Mouse (Mus musculus) heart, embryonic 12.5 days (tissue): ENCODE data around the gene Atp6v0d1. TPM values are rescaled to one million over a fixed set of nuclear protein-coding genes. Genes with fewer than 3 reads are reported as not detected.

ENCODE experiments used
- ATAC-seq: fragments of 200-750 bp; cut with Nextera tagmentation; 2 replicates; pipeline ENCODE4 v1.8.0; 2017; ENCODE audit warnings: moderate TSS enrichment, moderate library complexity; ENCODE audit not compliant: insufficient number of reproducible peaks, low FRiP score
- H3K27ac ChIP-seq: fragments of 300-500 bp; sonication (generic); 2 replicates; pipeline ENCODE4 v1.5.1; 2016; ENCODE audit warnings: mild to moderate bottlenecking, moderate library complexity; ENCODE audit not compliant: poor library complexity, severe bottlenecking
- H3K27me3 ChIP-seq: fragments of 300-500 bp; sonication (generic); replicated peaks from 2 replicates; pipeline ENCODE4 v1.6.1; 2016; ENCODE audit warnings: mild to moderate bottlenecking, moderate library complexity
- H3K36me3 ChIP-seq: fragments of 300-500 bp; sonication (generic); 2 replicates; pipeline ENCODE4 v1.6.1; 2016; ENCODE audit warnings: mild to moderate bottlenecking, moderate library complexity
- H3K4me1 ChIP-seq: fragments of 300-500 bp; sonication (generic); replicated peaks from 2 replicates; pipeline ENCODE4 v1.6.1; 2016; ENCODE audit warnings: mild to moderate bottlenecking
- H3K4me2 ChIP-seq: fragments of 300-500 bp; sonication (generic); 2 replicates; pipeline ENCODE4 v1.6.1; 2016; ENCODE audit warnings: mild to moderate bottlenecking, moderate library complexity
- H3K4me3 ChIP-seq: fragments of 300-500 bp; sonication (generic); 2 replicates; pipeline ENCODE4 v1.5.1; 2016; ENCODE audit warnings: mild to moderate bottlenecking
- H3K9ac ChIP-seq: fragments of 300-500 bp; sonication (generic); 2 replicates; pipeline ENCODE4 v1.6.1; 2016; ENCODE audit warnings: mild to moderate bottlenecking, moderate library complexity
- H3K9me3 ChIP-seq: fragments of 300-500 bp; sonication (generic); replicated peaks from 2 replicates; pipeline ENCODE4 v1.6.1; 2016; ENCODE audit warnings: mild to moderate bottlenecking, moderate library complexity
- WGBS: fragments of 180-500 bp; shearing (Covaris S2); methylation state at CpG from one replicate; pipeline ENCODE4 v1.1.7; 2016; 5-methylcytosine and 5-hydroxymethylcytosine counted together
- polyA plus RNA-seq: library from polyadenylated mRNA; unstranded; fragments of >200 nt; fragmentation: Nextera tagmentation; extraction: Ambion mirVana; gene quantifications from 2 replicates; pipeline ENCODE4 v1.2.1, GENCODE M21; 2016

Gene Atp6v0d1
- polyA plus RNA-seq, 1 experiment from 2014 or later, result 51.4 TPM

- Histone ChIP-seq H3K36me3 (peaks cover 20% of the 10 kb centered on the region), H3K4me3 (peak overlapping the region; percentile 60; the same call in 1 of the 2 replicates), H3K27ac (no peak overlapping the region), H3K9me3 (no peaks in the 10 kb centered on the region), H3K27me3 (peaks cover 39% of the 10 kb centered on the region), H3K4me1 (peaks cover 51% of the 10 kb centered on the region), H3K9ac (no peak overlapping the region), H3K4me2 (peak overlapping the region; percentile 96)
- ATAC-seq, result no peak
- 3% methylated on average over 2 of the region's 2 CpGs for WGBS
Observed at GRCm38 (mm10) chr8:105519591-105519990, 46.3 kb downstream of the Atp6v0d1 start.

- H3K27me3 ChIP-seq, result peaks cover 39% of the 10 kb centered on the region
- peak within 1 kb of the TSS; percentile 60 for H3K4me3 ChIP-seq
- H3K27ac ChIP-seq, result no peak within 1 kb of the TSS
- H3K36me3 ChIP-seq, result peaks cover 14% of the 10 kb centered on the region
- peak; percentile 54 for ATAC-seq
- peaks cover 51% of the 10 kb centered on the region for H3K4me1 ChIP-seq
- no peaks in the 10 kb centered on the region for H3K9me3 ChIP-seq
- under 1% methylated on average over 62 of the region's 68 CpGs for WGBS
- H3K9ac ChIP-seq, result peak within 1 kb of the TSS; percentile 74
- H3K4me2 ChIP-seq, result peak within 1 kb of the TSS; percentile 96
Observed at GRCm38 (mm10) chr8:105518436-105519313, 47.2 kb downstream of the Atp6v0d1 start, which contains the start of gene Hsd11b2. Hsd11b2 (plus strand) TSS chr8:105518755.

DNA sequence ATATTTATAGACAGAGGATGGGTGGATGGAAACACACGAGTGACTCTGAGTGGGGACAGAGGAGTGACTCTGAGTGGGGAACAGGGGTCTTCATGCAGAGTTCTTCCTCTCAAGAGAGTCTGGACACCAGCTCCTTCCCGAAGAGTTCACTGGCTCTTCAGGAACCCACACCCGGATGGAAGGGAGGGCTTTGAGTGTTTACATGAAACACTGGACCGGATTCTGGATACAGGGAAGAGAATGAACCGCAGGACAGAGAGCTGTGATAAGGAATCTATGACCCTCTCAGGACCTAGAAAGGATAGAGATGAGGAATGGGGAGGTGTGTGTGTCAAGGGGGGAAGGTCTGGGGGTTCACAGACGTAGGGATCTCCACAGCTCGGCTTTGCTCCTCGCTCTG, 48.5 kb downstream of the Atp6v0d1 start:
- Histone ChIP-seq H3K9me3 (no peaks in the 10 kb centered on the region), H3K27ac (no peak overlapping the region), H3K4me3 (no peak overlapping the region), H3K4me1 (peaks cover 51% of the 10 kb centered on the region), H3K4me2 (0 out of 2 replicates have a peak overlapping the region, but pooled peaks have one; percentile 5), H3K36me3 (peaks cover 6% of the 10 kb centered on the region; the same call in 1 of the 2 replicates), H3K9ac (no peak overlapping the region), H3K27me3 (peaks cover 39% of the 10 kb centered on the region)
- no peak for ATAC-seq
- WGBS, result 36% methylated on average over 8 of the region's 8 CpGs

DNA sequence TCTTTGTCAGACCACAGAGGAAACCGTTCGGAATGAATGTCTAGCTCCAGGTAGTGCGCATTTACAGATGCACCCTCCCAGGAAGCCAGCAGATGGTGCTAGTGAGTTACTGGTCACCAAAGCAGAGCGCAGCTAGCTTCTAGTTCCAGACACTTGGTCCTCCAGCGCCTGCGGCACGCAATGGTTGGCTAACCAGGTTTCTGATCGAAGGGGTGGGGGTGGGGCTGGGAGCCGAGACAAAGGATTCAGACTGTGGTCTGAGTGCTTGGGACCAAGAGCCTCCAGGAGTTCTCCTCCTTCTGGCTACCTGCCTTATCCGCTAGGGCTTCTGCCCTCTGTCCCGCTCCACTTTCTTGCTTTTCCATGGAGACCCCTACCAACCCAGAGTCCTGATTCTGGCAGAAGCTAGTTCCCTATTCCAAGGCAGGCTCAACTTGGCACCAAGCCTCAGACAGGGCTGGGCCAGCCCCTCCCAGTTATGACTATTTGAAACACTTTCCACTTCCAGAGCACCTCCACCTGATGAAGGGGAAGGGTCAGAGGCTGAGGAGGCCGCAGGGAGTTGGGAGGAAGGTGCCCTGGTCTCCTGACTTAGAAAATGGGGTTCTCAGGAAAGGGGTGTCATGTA, 49.7 kb downstream of the Atp6v0d1 start:
- Histone ChIP-seq H3K9me3 (no peaks in the 10 kb centered on the region), H3K4me1 (peaks cover 41% of the 10 kb centered on the region), H3K4me3 (no peak overlapping the region), H3K27ac (no peak overlapping the region), H3K36me3 (no peaks in the 10 kb centered on the region), H3K4me2 (peak overlapping the region; percentile 50), H3K27me3 (peaks cover 39% of the 10 kb centered on the region), H3K9ac (no peak overlapping the region)
- 0 out of 2 replicates have a peak, but pooled peaks have one; percentile 7 for ATAC-seq
- WGBS, result 13% methylated on average over 12 of the region's 12 CpGs

DNA sequence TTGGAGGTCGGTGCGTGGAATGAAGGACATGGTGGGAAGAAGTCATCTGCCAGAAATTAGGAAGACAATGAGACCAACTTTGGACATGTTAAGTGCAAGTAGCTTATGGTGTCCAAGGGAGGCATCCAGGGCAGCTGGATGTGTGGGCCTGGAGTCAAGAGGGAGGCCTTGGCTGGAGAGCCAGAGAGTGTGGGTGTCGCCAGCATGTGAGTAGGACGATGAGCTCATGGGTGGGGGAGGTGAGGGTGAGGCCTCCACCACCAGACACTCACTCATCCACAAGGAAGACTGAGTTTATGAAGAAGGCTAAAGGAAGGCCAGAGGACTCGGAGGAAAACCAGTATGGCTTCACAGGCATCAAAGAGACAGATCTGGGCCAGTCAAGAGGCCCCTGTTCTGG, 51.2 kb downstream of the Atp6v0d1 start:
- peaks cover 31% of the 10 kb centered on the region for H3K27me3 ChIP-seq
- no peaks in the 10 kb centered on the region for H3K36me3 ChIP-seq
- WGBS, result 56% methylated on average over 5 of the region's 5 CpGs
- H3K9me3 ChIP-seq, result no peaks in the 10 kb centered on the region
- no peak overlapping the region for H3K27ac ChIP-seq
- H3K9ac ChIP-seq, result no peak overlapping the region
- ATAC-seq, result no peak
- peaks cover 36% of the 10 kb centered on the region for H3K4me1 ChIP-seq
- no peak overlapping the region for H3K4me3 ChIP-seq
- no peak overlapping the region for H3K4me2 ChIP-seq

- Histone ChIP-seq H3K27ac (no peak overlapping the region), H3K4me2 (no peak overlapping the region), H3K36me3 (no peaks in the 10 kb centered on the region), H3K9ac (no peak overlapping the region), H3K9me3 (no peaks in the 10 kb centered on the region), H3K4me3 (no peak overlapping the region), H3K27me3 (peaks cover 27% of the 10 kb centered on the region), H3K4me1 (peaks cover 33% of the 10 kb centered on the region)
- 77% methylated on average over 6 of the region's 6 CpGs for WGBS
- ATAC-seq, result no peak
Observed at GRCm38 (mm10) chr8:105514194-105514593, 51.7 kb downstream of the Atp6v0d1 start.

DNA sequence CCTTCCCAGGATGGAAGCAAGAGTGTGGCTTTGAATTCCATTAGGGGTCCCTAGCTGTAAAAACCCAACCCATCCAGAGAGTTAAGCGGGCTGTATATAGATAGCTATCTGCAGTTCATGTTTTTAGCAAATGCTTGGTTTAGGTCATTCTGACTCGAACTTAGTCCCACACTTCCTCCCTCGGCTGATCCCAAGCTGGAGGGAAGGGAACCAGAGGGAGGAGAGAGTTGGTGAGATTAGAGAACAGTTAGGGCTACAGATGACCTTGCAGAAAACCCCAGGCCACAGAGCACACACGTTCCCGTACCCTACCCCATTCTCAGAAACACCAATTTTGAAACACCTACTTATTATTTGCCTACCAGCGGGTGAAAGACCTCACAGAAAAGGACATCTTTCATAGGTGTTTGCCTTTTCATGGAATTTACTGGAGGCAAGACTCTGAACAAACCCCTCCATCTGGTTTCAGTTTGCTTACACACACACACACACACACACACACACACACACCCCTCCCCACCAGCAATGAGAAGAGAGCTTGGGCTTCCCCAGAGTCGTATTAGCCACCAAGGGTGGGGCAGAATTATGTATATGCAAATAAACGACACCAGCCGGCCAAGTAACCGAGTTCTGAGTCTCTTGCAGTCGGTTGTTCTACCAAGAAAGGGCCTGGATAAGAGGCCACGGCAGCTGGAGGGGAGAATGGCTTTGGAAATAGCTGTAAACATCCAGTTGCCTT, 55.7 kb downstream of the Atp6v0d1 start:
- no peak for ATAC-seq
- no peak overlapping the region for H3K27ac ChIP-seq
- H3K9me3 ChIP-seq, result no peaks in the 10 kb centered on the region
- no peaks in the 10 kb centered on the region for H3K36me3 ChIP-seq
- H3K27me3 ChIP-seq, result no peaks in the 10 kb centered on the region
- H3K9ac ChIP-seq, result no peak overlapping the region
- no peak overlapping the region for H3K4me2 ChIP-seq
- no peak overlapping the region for H3K4me3 ChIP-seq
- peaks cover 17% of the 10 kb centered on the region for H3K4me1 ChIP-seq
- WGBS, result 36% methylated on average over 12 of the region's 12 CpGs

- no peak for ATAC-seq
- 76% methylated on average over 1 of the region's 2 CpGs for WGBS
Observed at GRCm38 (mm10) chr8:105508758-105509157, 57.1 kb downstream of the Atp6v0d1 start.

GRCm38 (mm10) chr8:105506977-105507376, 58.9 kb downstream of the Atp6v0d1 start:
- H3K9ac ChIP-seq, result no peak overlapping the region
- H3K27ac ChIP-seq, result no peak overlapping the region
- no peak for ATAC-seq

More at GRCm38 (mm10) chr8:105508758-105509157, 57.1 kb downstream of the Atp6v0d1 start:
- H3K27me3 ChIP-seq, result no peaks in the 10 kb centered on the region
- 0 out of 2 replicates have a peak overlapping the region, but pooled peaks have one; percentile 6 for H3K4me2 ChIP-seq
- H3K9ac ChIP-seq, result no peak overlapping the region
- no peaks in the 10 kb centered on the region for H3K36me3 ChIP-seq
- no peak overlapping the region for H3K27ac ChIP-seq
- no peaks in the 10 kb centered on the region for H3K9me3 ChIP-seq
- no peak overlapping the region for H3K4me3 ChIP-seq
- H3K4me1 ChIP-seq, result peaks cover 17% of the 10 kb centered on the region

DNA sequence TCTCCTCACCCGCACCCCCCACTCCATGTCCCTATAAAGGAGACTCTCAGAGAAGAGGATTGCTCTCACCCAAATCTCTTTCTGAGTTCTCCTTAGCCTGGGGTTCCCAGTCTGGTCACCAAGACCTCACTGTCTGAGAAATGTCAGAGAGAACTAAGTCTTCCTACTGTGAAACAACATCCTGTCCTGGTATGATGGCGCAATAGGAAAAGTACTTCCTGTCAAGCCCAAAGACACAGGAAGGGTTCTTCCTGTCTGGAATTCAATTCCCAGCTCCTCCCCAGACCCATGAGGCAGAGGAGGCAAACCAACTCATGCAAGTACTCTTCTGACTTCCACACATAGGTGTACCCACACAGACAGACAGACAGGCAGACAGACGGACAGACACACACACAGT, 61.2 kb downstream of the Atp6v0d1 start:
- H3K36me3 ChIP-seq, result no peaks in the 10 kb centered on the region
- H3K9me3 ChIP-seq, result no peaks in the 10 kb centered on the region
- ATAC-seq, result no peak
- no peak overlapping the region for H3K9ac ChIP-seq
- H3K4me3 ChIP-seq, result no peak overlapping the region
- H3K4me2 ChIP-seq, result no peak overlapping the region
- 78% methylated on average over 3 of the region's 3 CpGs for WGBS
- H3K27me3 ChIP-seq, result no peaks in the 10 kb centered on the region
- H3K27ac ChIP-seq, result no peak overlapping the region
- peaks cover 10% of the 10 kb centered on the region for H3K4me1 ChIP-seq

More at GRCm38 (mm10) chr8:105506977-105507376, 58.9 kb downstream of the Atp6v0d1 start:
- H3K4me2 ChIP-seq, result no peak overlapping the region
- no peaks in the 10 kb centered on the region for H3K27me3 ChIP-seq
- H3K9me3 ChIP-seq, result no peaks in the 10 kb centered on the region
- peaks cover 17% of the 10 kb centered on the region for H3K4me1 ChIP-seq
- no peak overlapping the region for H3K4me3 ChIP-seq
- H3K36me3 ChIP-seq, result no peaks in the 10 kb centered on the region
- 64% methylated on average over 6 of the region's 6 CpGs for WGBS

DNA sequence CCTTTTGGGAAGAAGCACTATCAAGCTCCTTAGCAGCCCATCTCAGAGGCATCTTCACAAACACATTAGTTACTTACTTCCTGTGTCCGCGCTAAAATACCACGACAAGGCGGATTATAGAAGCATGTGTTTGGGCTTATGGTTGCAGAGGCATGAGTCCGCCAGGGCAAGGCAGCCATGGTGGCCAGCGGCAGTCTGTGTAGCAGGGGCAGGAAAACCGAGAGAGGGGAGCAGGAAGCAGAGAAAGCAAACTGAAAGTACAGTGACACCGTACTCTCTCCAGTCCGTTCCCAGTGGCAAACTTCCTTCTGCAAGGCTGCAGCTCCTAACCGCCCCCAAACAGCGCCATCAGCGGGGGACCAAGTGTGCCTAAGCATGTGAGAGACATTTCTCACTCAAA, 66.1 kb downstream of the Atp6v0d1 start:
- Histone ChIP-seq H3K36me3 (no peaks in the 10 kb centered on the region), H3K4me1 (peaks cover 11% of the 10 kb centered on the region), H3K27ac (no peak overlapping the region), H3K9ac (no peak overlapping the region), H3K27me3 (no peaks in the 10 kb centered on the region), H3K9me3 (no peaks in the 10 kb centered on the region), H3K4me3 (no peak overlapping the region), H3K4me2 (no peak overlapping the region)
- 56% methylated on average over 12 of the region's 12 CpGs for WGBS
- ATAC-seq, result no peak
